Mouse (Mus musculus): ENCODE measurements around the gene Gm20517. TPM values are rescaled to one million over a fixed set of nuclear protein-coding genes. Genes with fewer than 3 reads are reported as not detected.

Gm20517 gene
- 1.9 and 2.9 TPM in 2 replicates for polyA plus RNA-seq (2012; rRNA removed)

DNA sequence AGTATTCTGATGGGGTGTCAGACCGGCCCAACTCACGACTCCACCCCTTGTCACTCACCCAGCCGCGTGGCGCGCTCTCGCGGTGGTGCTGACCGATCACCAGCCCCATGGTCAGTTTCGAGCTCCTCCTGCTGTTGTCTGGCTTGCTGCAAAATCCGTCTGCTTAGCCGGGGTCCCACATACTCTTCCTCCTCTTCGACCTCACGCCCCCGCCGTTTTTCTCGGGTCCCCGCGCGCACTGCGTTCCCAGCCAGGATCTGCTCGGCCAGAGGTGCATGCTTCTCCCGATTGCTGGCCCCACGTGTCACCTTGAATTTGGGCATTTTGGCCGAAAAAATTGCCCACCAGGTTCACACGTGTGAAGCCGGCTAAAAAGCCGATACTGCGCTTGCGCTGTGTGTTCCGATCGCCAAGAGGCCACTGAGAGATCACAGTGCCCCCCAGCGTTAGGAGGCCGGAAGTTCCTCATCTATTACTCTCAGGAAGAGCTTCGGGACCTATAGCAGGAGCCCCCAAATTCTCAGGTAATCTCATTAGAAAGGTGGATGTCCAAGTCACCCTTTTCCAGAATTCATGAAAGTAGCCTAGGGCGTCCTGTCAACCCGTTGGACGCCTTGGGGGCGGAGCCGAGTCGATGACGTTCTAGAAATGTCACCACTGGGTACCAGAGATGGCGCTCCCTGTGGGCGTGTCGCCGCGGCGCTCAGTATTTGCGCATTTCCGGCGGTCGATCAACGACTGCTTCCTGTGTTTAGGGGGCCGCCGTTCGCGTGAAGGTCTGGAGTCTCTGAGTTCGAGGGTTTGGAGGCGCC lies at the start of gene Gm20517, which contains the start of the genes Bysl and Med20:
Gene Gm20517, plus strand, starts transcription at position 741 of the 812 bp plus-strand sequence.
Gene Bysl, minus strand, starts transcription at position 644 of the 812 bp plus-strand sequence.
Gene Med20, plus strand, starts transcription at position 734 of the 812 bp plus-strand sequence.
- peak; percentile 85 for TF ChIP-seq CTCF (IDR thresholded peaks at IDR 0.05; ENCODE audit: extremely low read depth, insufficient read depth, low read length)
- TF ChIP-seq POLR2A (IDR thresholded peaks at IDR 0.05; ENCODE audit: extremely low read depth, insufficient read depth, low read length) = peak; percentile 80

DNA sequence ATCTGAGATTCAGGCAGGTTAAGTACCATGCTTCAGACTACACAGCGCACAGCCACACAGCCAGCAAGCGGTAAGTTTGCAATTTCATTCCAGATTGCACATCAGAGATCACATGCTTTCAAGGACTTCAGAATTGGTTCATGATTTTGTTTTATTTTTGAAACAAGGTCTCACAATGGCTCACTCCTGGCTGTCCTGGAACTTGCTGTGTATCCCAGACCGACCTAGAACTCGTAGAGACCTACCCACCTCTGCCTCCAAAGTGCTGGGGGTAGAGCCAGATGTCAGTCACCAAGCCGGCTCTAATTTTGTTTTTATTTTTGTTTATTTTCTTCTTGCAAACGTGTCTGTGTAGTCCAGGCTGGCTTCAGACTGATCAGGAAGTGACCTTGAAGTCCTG lies 48.5 kb upstream of the Gm20517 start:
- H3K4me3 ChIP-seq (ENCODE audit: insufficient read depth, low read length) = no peak overlapping the region
- H3K4me1 ChIP-seq (ENCODE audit: control insufficient read depth, insufficient read depth, low read length) = no peaks in the 10 kb centered on the region
- TF ChIP-seq POLR2A (IDR thresholded peaks at IDR 0.05; ENCODE audit: extremely low read depth, insufficient read depth, low read length) (no peak), CTCF (IDR thresholded peaks at IDR 0.05; ENCODE audit: extremely low read depth, insufficient read depth, low read length) (no peak)
- H3K27ac ChIP-seq (ENCODE audit: insufficient read depth, low read length) = no peak overlapping the region

More for the DNA sequence above, at the start of gene Gm20517, which contains the start of the genes Bysl and Med20:
- peaks cover 5% of the 10 kb centered on the region for H3K4me1 ChIP-seq (ENCODE audit: control insufficient read depth, insufficient read depth, low read length)
- H3K27ac ChIP-seq (ENCODE audit: insufficient read depth, low read length) = peak within 1 kb of the TSS; percentile 90
- peak within 1 kb of the TSS; percentile 75 for H3K4me3 ChIP-seq (ENCODE audit: insufficient read depth, low read length)

DNA sequence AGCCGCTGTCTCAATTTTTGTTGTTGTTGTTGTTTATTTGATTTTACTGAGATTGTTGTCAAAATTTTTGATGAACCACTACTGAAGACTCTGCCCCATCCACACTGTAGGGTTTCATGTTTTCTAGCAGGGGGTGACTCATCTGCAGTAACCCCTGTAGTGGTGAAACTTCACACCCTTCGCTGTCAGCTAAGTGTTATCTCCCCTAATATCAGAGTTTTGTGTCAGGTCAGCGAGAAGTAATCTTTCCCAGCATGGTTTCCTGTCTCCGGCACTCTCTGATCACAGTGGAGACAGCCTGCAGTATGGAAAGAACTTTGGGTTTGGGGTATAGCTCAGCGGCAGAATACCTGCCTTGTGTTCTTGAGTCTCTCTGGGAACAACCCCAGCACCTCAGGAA lies 46.8 kb upstream of the Gm20517 start:
- Histone ChIP-seq H3K27ac (ENCODE audit: insufficient read depth, low read length) (no peak overlapping the region), H3K4me1 (ENCODE audit: control insufficient read depth, insufficient read depth, low read length) (no peaks in the 10 kb centered on the region), H3K4me3 (ENCODE audit: insufficient read depth, low read length) (no peak overlapping the region)
- no peak for TF ChIP-seq POLR2A (IDR thresholded peaks at IDR 0.05; ENCODE audit: extremely low read depth, insufficient read depth, low read length)
- TF ChIP-seq CTCF (IDR thresholded peaks at IDR 0.05; ENCODE audit: extremely low read depth, insufficient read depth, low read length) = no peak

DNA sequence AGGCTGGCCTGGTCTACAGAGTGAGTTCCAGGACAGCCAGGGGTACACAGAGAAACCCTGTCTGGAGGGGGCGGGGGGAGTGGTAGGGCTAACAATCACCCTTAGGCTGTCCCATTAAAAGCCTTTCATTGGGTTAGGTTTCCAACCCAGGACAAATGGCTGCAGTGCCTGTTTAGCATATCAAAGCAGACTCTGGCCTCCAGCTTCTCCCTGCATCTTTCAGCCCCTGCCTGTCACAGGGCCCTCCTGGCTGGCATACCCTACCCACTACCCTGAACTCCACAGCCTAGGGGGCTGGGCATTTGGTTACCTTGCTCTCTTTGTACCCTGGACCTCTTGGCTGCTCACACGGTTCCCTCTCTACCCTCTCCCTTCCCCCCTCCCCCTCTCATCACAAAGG lies 45.3 kb upstream of the Gm20517 start:
- Histone ChIP-seq H3K4me3 (ENCODE audit: insufficient read depth, low read length) (no peak overlapping the region), H3K27ac (ENCODE audit: insufficient read depth, low read length) (no peak overlapping the region), H3K4me1 (ENCODE audit: control insufficient read depth, insufficient read depth, low read length) (no peaks in the 10 kb centered on the region)
- no peak for TF ChIP-seq POLR2A (IDR thresholded peaks at IDR 0.05; ENCODE audit: extremely low read depth, insufficient read depth, low read length)
- no peak for TF ChIP-seq CTCF (IDR thresholded peaks at IDR 0.05; ENCODE audit: extremely low read depth, insufficient read depth, low read length)

DNA sequence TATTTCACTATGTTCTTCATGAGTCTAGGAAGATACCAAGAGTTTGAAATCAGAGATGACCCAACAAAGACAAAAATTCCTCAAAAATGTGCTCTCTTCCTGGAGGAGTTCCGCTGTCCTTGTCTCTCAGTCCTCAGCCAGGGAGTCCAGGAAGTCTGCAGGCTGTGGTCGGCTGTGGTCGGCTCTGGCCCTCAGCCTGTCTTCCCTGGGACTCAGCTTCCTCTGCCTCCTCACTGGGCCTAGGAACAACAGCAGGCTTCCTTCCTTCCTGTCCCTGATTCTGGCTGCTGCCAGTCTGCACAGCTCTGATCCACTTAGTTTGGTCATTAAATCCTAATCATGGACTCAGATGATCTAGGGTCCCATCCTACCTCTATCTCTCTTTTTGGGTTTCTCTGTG lies 44.1 kb upstream of the Gm20517 start:
- H3K4me1 ChIP-seq (ENCODE audit: control insufficient read depth, insufficient read depth, low read length) = no peaks in the 10 kb centered on the region
- no peak overlapping the region for H3K27ac ChIP-seq (ENCODE audit: insufficient read depth, low read length)
- TF ChIP-seq CTCF (IDR thresholded peaks at IDR 0.05; ENCODE audit: extremely low read depth, insufficient read depth, low read length) (no peak), POLR2A (IDR thresholded peaks at IDR 0.05; ENCODE audit: extremely low read depth, insufficient read depth, low read length) (no peak)
- H3K4me3 ChIP-seq (ENCODE audit: insufficient read depth, low read length) = no peak overlapping the region

DNA sequence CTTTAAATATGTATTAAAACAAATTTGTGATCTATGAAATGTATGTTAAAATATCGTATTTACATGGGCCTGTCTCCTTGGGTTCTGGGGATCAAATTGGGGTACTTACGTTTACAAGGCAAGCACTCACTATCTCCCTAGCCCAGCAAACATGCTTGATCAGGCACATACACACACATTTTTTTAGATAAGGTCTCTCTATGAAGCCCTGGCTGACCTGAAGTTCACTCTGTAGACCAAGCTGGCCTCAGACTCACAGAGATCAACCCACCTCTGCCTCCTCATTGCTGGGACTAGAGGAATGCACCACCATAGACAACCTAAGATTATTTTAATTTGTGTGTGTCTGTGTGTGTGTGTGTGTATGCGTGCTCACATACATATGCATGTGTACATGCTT lies 43.0 kb upstream of the Gm20517 start:
- Histone ChIP-seq H3K27ac (ENCODE audit: insufficient read depth, low read length) (no peak overlapping the region), H3K4me3 (ENCODE audit: insufficient read depth, low read length) (no peak overlapping the region), H3K4me1 (ENCODE audit: control insufficient read depth, insufficient read depth, low read length) (no peaks in the 10 kb centered on the region)
- TF ChIP-seq POLR2A (IDR thresholded peaks at IDR 0.05; ENCODE audit: extremely low read depth, insufficient read depth, low read length) (no peak), CTCF (IDR thresholded peaks at IDR 0.05; ENCODE audit: extremely low read depth, insufficient read depth, low read length) (no peak)

DNA sequence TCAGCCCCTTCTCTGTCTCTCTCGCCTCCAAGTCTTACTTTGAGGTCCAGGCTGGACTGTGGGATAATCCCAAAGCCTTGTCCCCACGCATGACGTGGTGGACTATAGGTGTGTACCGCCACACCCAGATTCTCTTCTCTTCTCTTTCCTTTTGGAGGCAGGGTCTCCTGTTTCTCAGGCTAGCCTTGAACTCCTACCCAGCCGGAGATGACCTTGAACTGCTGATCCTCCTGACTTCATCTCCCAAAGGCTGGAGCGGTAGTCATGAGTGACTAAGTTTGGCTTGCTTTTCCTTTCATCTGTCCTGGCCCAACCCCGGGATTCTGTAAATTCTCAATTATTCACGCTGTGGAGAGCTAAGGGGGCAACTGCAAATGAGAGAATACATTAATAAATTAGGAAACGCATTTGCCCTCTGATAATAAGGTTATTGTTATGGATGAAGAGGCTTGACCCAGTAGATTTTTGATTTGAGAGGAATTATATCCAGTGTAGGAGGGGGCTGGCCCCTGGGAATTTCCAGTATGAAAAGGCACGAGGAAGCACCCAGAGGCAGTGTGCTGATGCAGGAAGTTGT lies 42.4 kb upstream of the Gm20517 start:
- Histone ChIP-seq H3K4me3 (ENCODE audit: insufficient read depth, low read length) (no peak overlapping the region), H3K27ac (ENCODE audit: insufficient read depth, low read length) (no peak overlapping the region), H3K4me1 (ENCODE audit: control insufficient read depth, insufficient read depth, low read length) (no peaks in the 10 kb centered on the region)
- TF ChIP-seq POLR2A (IDR thresholded peaks at IDR 0.05; ENCODE audit: extremely low read depth, insufficient read depth, low read length) (no peak), CTCF (IDR thresholded peaks at IDR 0.05; ENCODE audit: extremely low read depth, insufficient read depth, low read length) (no peak)

DNA sequence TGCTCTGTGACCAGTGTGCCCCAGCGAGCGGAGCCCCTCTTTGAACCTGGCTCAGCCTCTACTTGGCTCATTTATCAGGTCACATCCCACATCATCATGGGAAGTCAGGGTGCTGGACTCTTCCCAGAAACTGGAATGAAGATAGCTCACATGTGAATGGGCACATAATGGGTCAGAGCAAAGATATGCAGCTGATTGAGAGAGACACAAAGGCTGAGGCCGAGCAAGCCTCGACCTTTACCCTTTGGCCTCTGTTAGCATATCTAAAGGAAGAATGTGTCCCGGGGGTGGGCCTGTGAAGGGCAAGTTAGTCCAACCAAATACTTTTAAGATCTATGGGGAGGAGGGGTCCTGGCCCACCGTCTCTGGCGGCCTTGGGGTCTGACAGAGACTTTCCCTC lies 39.8 kb upstream of the Gm20517 start:
- H3K4me3 ChIP-seq (ENCODE audit: insufficient read depth, low read length) = no peak overlapping the region
- H3K4me1 ChIP-seq (ENCODE audit: control insufficient read depth, insufficient read depth, low read length) = no peaks in the 10 kb centered on the region
- no peak overlapping the region for H3K27ac ChIP-seq (ENCODE audit: insufficient read depth, low read length)
- TF ChIP-seq CTCF (IDR thresholded peaks at IDR 0.05; ENCODE audit: extremely low read depth, insufficient read depth, low read length) (no peak), POLR2A (IDR thresholded peaks at IDR 0.05; ENCODE audit: extremely low read depth, insufficient read depth, low read length) (no peak)

DNA sequence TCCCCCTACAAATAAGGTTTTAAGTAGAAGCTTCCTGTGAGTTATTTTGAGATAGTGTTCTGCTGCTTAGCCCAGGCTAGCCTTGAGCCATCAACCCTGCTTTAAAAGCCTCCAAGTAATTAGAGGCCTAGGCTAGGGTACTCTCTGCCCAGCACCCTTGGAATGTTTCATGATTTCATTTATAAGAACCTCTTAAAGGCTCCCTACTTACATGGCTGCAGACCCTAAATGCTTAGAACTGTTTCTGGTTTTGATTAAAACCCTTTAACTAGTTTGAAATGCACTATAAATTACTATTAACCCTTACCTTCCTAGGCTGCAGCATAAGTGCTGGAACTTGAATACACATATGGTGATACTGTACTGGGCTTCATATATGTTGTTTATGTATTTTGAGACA lies 39.0 kb upstream of the Gm20517 start:
- TF ChIP-seq POLR2A (IDR thresholded peaks at IDR 0.05; ENCODE audit: extremely low read depth, insufficient read depth, low read length) (no peak), CTCF (IDR thresholded peaks at IDR 0.05; ENCODE audit: extremely low read depth, insufficient read depth, low read length) (no peak)
- Histone ChIP-seq H3K4me1 (ENCODE audit: control insufficient read depth, insufficient read depth, low read length) (no peaks in the 10 kb centered on the region), H3K4me3 (ENCODE audit: insufficient read depth, low read length) (no peak overlapping the region)

DNA sequence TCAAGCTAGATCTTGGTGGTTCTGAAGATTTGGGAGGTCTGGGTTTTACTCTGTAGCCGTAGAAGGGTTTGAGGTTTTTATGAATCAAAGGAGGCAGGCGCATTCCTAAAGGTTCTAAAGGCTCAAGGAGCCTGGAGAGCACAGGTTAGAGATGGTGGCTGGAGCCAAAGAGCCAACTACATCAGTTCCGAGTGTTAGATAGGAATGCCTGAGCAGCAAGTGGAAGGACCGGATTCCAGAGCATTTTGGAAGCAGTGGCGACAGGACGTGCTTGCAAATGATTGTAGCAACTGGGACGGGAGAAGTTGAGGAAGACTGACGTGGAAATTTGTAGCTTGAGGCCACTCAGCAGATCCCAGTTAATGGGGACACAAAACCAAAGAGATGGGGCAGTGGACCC lies 37.4 kb upstream of the Gm20517 start:
- H3K4me3 ChIP-seq (ENCODE audit: insufficient read depth, low read length) = no peak overlapping the region
- no peak for TF ChIP-seq CTCF (IDR thresholded peaks at IDR 0.05; ENCODE audit: extremely low read depth, insufficient read depth, low read length)
- H3K27ac ChIP-seq (ENCODE audit: insufficient read depth, low read length) = no peak overlapping the region
- H3K4me1 ChIP-seq (ENCODE audit: control insufficient read depth, insufficient read depth, low read length) = no peaks in the 10 kb centered on the region

More for the DNA sequence above, 39.0 kb upstream of the Gm20517 start:
- H3K27ac ChIP-seq (ENCODE audit: insufficient read depth, low read length) = no peak overlapping the region

All from cortical plate, adult 2 months (tissue).